Mouse (Mus musculus) cerebellum, adult (tissue): ENCODE measurements around the gene Ovol1.
A peak's percentile ranks its signal among the peaks of the same experiment; 100 is the strongest.

Source experiments
- ATAC-seq: cut with Nextera tagmentation; 2 replicates; pipeline ENCODE4 v1.9.2; 2017; ENCODE audit warnings: mild to moderate bottlenecking, moderate library complexity, mixed read lengths; ENCODE audit not compliant: insufficient number of reproducible peaks, low FRiP score, low TSS enrichment

Gene Ovol1

DNA sequence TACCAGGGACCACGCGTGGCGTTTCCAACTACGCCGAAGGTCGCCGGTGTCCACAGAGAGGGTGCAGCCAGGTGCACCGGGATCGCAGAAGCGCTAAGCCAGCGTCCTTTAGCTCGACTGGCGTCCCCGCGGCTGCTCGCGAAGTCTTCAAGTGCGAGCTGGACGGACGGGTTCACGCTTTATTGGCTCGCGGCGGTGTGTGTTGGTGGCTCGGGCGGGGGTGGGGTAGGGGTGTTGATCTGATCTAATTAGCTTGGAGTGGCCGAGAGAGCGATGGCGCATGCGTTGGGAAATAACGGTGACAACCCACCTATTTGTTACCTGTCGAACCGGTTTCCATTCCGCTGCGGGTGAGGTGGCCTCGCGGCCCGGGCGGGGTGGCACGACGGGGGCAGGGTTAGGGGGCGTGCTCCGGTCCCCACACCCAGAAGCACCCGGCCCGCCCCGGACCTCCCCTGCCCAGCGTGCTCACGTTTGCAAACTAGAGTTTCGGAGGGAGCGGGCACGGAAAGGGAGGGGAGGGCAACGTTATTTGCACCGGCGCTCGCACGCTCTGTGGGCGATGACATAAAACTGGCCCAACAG, at the start of gene Ovol1:
Gene Ovol1, minus strand, starts transcription at position 190 of the 585 bp plus-strand sequence.
- no peak for ATAC-seq

DNA sequence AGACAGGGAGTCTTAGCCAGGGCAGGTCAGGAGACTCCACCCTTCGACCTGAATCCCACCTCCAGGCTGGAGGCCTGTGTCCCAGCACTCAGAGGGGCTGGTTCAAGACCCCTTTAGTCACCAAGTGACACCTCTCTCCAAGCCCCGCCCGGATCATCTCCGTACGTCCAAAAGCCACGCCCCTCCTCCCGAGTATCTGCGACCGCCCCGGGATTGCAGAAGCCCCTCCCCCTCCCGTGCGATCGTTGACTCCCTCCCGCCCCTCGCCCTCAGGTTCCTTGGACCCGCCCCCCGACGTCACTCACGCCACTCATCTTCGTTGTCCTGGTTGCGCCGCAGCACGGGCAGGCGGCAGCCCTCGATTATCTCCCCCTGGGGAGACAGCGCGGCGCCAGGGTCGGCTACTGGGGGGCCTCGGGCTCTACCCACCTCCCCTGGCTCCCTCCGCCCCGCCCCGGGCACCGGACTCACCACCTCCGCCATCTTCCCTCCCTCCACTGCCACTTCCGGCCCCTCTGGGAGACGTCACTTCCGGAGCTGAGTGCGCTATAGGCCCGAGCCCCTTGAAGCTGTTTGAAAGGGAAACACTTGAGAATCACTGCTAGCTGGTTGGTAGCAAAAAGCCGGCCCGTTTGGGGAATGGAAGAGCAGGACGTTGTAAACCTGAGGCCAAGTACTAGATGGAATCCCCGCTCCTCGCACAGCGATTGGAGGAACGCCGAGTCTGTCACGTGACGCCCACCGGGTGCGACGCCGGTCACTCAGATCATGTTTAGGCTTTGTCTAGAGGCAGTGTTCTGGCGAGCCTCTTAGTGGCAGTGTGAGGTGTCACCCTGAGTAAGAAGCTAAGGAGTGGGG, 49.3 kb upstream of the Ovol1 start, which contains the start of gene Kat5:
Gene Kat5, minus strand, starts transcription at position 691 of the 858 bp plus-strand sequence.
- ATAC-seq = peak; percentile 91

DNA sequence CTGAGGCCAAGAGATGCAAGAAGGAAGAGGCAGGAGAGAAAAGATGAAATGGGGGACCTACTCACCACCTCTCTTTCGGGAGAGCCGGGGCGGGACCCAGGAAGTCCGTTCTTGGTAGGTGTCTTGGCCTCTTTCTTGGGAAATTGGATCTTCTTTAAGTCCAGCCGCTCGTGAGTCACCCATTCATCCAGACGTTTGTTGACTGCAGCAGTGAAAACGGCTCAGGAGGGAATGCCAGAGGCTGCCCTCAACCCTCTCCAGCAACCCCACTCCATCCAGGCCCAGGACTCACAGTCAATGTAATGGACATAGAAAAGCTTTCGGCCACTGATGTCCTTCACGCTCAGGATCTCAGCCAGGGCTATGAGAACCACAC, 48.7 kb upstream of the Ovol1 start:
- ATAC-seq = no peak

DNA sequence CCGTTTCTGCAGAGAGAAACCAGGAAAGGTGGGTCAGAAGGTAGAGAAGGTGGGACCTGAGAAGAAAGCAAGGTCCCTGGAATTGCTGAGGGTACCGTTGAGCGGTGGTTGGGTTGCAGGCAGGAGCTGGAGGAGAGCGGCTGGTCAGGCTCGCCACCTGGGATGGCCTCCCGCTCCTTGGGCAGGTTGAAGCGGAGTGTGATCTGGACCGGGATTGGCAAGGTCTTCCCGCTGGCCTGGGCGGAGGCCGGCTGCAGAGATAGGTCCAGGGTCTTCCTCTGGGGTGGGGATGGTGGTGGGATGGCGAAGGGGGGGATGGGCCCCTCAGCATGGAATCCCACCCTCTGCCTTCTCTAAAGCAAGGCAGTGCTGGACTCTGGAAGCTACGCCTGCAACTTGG, 48.3 kb upstream of the Ovol1 start:
- ATAC-seq = no peak

DNA sequence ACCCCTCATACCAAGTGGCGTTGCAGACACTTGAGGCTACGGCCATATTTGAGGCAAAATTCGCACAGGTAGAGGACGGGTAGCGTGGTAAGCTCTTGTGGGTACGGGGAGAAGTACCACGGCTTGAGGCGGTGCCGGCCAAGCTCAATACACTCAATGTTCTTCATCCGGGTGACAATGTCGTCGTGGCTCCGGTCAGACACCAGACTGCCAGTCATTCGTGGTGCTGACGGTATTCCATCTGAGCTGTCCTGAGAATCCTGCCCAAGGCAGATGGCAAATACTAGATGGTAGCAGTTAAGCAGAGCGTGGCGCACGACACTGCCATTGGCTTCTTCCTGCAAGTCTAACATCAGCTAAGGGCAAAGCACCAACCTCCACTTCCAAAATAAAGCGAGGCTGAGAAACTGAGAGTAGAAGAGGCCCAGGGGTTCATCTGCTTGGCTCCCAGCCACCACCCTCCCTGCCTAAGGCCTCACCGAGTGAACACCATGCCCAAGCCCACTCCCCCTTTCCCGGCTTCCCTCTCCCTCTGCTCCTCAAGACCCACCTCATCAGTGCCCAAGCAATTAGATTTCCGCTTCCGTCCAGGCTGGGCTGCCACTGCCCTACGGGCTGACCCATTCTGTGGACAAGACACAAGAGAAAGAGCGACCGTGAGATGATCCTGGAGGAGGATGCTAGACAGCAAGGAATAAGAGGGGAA, 47.4 kb upstream of the Ovol1 start:
- no peak for ATAC-seq

DNA sequence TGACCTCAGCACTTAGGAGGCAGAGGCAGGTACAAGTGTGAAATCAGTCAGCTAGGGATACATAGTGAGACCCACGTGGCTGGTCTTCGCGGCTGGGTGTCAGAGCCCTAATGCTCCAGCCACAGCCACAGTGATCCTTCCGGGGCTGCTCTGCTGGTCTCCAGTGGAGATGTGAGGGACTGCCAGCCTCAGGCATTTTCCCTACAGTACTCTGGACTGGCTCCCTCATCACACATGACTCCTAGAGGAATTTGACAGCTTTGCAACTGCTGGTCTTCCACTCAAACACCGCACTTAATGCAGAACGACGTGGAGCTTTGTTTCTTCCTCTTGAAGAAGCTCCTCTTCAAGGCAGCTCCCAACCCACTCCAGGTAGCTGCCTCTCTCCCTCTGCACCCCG, 45.8 kb upstream of the Ovol1 start:
- no peak for ATAC-seq

DNA sequence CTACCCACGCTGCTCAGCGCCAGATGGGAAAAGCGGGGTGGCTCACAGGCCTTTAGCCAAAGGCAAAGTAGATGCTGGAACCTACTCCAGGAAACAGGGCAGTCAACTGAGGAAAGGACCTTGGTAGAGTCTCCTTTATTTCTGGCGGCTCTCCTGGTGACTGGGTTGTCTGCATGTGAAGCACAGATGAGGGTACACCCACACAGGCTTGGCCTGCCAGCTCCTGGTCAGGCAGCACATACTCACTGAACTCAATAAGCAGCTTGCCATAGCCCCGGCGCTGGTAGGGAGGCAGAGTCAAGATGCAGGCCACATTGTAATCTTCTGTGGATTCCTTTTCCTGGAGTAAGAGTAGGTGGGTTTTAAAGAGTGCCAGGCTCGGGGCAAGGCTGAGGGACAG, 44.7 kb upstream of the Ovol1 start:
- ATAC-seq = no peak

DNA sequence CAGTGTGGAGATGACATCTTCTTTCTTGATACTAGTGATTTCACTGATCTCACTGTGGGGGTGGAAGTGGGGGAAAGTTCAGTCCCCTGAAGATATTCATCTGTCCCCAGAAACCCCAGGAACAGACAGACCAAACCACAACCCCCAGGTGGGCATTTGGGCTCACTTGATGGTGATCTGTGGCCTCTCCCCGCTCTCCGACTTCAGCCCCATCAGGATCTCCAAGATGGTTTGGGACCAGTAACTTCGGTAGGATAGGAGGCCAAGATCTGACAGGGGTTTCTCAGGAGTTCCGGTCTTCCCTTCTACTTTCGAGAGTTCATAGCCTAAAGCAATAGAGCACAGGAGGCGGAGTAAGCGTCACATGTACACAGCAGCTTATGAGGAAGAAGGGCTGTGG, 43.2 kb upstream of the Ovol1 start:
- no peak for ATAC-seq

DNA sequence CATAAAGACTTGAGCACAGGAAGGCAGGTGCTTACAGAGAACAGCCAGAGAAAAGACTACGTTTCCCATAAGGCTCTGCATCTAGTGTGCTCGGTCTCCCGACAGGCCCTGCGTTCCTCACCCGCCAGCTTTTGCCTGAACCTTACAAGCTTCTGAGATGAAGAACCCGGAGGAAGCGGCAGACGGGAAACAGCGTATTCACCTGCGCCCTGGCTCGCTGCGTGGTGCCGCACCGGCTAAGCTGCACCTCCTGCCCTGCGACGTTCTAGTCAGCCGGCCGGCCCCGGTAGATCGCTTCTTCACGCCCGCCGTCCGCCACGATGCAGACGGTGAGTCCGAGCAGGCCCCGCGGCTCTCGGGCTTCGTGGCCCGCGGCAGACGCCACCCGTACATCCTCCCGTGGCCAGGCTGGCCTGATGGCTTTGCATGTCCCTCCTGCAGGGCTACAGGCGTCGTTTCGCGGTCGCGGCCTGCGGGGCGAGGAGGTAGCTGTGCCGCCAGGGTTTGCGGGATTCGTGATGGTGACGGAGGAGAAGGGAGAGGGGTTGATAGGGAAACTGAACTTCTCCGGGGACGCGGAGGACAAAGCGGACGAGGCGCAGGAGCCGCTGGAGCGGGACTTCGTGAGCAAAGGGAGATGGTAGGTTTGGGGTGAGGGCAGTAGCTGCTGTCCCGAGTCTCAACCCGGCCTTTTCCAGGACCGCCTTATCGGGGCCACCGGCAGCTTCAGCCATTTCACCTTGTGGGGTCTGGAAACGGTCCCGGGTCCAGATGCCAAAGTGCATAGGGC, 41.5 kb upstream of the Ovol1 start, which contains the start of gene Rnaseh2c:
Gene Rnaseh2c, plus strand, starts transcription at position 122 of the 790 bp plus-strand sequence.
- peak; percentile 89 for ATAC-seq

DNA sequence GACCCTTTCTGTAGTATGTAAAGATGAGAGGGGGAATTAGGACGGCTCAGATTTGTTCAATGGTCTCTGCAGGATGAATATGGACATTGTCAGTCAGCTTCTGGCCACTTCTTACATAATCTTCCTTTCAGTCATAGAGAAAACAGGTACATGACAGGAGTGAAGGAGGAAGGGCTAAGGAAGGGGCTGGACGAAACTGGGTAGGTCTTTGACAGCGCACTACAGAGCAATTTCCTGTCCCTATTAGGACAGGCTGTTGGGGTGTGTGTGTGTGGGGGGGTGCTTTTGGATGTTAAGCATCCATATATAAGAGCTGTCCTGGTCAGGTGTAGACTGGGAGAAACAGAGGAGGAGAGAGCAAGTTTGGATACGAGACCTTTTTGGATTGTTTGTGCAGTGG, 38.8 kb upstream of the Ovol1 start:
- no peak for ATAC-seq

DNA sequence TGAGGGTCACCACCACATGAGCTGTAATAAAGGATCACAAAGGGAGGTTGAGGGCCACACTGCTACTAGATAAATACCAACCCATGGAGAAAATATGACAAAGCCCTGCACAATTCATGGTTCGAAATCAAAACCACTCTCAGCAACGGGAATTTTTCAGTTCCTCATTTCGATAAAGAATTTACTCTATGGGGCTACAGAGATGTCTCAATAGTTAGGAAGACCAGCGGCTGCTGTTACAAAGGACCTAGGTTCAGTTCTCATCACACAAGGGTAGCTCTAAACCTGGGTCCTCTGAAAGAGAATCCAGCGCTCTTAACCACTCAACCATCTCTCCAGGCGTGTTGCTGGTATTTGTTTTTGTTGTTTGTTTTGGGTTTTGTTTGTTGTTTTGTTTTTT, 31.4 kb upstream of the Ovol1 start:
- no peak for ATAC-seq

DNA sequence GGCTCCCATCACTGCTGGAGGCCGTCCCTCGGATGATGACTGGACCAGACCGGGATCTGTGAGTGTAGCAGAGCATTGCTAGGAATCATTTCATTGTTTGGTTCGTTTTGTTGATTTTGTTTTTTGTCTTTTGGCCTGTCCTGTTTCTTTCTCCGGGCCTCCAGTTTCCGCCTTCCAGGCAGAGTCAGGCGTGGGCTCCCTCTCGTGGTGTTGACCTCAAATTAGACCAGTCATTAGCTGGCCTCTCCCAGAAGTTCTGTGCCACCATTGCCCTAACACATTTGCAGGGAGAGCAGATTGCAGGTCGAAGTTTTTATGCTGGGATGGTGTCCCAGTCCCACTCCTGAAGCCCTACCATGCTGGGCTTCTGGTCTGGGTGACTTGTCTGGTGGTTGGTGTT, 28.7 kb upstream of the Ovol1 start:
- ATAC-seq = no peak

DNA sequence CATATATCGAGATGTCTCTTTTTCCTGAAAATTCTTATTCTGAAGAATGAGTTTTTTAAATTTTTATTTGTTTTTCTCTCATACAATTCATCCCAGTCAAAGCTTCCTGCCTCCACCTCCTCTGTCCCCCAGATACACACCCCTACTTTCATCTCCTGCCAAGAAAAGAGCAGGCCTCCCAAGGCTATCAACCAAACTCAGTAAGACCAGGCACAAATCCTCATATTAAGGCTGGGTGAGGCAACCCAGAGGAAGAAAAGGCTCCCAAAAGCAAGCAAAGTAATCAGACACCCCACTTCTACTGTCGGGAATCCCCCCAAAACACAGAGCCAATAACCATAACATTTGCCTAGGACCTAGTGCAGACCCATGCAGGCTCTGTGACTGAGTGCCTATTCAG, 21.5 kb upstream of the Ovol1 start:
- ATAC-seq = no peak

DNA sequence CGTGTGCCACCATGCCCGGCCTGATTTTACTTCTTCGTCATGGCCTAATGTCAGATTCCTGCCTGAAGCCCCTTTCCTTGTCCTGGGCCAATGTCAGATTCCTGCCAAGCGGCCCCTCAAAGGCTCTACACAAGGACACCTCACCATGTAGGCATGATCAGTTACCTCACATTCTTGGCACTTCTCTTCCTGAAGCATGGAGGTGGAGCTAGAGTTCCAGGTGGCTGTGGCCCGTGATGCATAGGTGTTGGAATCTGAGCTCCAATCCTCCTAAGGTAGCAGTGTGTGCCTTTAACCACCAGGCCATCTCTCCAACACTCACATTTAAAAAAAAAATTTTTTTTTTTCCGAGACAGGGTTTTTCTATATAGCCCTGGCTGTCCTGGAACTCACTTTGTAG, 20.3 kb upstream of the Ovol1 start:
- no peak for ATAC-seq

DNA sequence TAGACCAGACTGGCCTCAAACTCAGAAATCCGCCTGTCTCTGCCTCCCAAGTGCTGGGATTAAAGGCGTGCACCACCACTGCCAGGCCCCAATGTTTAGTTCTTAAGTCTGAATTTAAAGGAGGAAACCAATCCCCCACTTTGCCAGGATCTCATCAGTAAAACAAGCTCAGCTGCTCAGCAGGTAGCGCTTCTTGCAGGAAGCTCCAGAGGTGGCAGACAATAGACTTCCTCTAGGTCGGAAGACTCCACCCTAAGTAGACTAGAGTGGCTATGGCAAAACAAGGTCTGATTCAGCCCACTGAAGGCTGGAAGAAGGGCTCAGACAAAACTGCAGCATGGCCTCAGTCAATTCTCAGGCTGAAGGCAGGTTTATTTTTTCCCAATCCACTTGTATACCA, 19.5 kb upstream of the Ovol1 start:
- no peak for ATAC-seq

DNA sequence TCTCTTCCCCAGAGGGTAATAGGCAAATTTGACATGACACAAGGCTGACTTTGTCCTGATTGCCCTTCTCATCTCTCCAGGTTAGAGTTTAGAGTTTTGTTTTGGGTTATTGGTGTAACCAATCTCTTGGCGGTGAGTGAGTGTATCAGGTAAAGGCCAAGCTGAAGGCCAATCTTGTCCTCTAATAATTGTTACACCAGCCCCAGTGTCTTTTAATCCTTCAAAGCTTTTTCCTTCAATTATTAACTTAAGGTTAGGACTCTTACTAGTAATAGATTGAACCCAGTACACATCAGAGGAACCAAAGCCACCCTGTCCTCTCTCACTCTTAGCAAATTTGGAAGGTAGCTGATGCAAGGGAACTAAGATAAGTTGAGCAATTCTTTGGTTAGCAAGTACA, 14.9 kb upstream of the Ovol1 start:
- ATAC-seq = no peak

DNA sequence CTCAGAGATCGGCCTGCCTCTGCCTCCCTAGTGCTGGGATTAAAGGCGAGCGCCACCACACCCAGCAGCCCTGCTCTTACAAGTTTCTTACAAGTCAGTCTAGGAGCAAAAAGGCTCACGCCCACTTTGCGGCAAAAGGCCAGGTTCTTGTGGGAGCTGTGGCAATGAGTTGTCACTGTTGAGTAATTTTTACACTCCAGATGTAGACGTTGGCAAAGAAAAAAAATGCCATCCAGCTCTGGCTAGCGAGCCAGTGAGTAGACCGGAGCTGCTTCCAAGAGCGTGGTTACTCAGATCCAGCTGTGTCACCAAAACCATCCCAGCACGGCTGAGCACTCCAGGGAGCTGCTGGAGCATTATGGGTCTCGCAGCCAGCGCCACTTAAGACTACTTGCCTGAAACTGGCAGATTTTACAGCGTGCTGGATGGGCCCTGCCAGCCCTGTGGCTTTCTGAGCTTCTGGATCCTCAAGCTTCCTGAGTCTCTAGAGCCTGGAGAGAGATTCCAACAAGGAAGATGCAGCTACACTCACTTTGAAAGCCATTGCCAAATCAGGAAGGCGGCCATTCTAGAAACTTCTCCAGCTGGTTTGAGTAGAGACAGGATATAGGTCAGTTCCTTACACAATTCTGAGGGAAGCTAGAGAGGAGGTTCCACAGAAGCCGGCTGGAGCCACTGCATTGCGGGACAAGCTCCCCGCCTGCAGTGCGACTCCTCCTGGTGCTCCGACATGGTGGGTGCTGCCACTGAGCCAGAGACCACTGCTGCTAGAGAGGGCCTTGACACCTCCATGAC, 12.1 kb upstream of the Ovol1 start:
- no peak for ATAC-seq

DNA sequence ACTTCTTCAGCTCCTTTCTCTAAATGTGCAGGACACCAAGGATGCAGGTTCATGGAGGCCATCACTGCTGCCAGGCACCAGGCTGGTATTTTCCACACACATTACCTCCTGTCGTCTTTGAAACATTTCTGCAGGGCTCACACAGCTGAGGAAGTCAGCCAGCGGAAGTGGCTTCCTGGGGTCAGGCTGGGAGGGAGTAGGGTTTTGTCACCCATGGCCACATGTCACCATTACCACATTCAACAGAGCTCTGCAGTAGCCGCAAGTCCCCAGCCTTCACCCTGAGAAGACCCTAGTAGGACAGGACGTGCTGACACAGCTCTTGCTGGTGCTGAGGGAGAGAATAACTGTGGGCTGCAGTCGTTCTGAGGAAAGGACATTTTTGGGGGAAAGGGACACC, 11.4 kb upstream of the Ovol1 start:
- ATAC-seq = no peak

DNA sequence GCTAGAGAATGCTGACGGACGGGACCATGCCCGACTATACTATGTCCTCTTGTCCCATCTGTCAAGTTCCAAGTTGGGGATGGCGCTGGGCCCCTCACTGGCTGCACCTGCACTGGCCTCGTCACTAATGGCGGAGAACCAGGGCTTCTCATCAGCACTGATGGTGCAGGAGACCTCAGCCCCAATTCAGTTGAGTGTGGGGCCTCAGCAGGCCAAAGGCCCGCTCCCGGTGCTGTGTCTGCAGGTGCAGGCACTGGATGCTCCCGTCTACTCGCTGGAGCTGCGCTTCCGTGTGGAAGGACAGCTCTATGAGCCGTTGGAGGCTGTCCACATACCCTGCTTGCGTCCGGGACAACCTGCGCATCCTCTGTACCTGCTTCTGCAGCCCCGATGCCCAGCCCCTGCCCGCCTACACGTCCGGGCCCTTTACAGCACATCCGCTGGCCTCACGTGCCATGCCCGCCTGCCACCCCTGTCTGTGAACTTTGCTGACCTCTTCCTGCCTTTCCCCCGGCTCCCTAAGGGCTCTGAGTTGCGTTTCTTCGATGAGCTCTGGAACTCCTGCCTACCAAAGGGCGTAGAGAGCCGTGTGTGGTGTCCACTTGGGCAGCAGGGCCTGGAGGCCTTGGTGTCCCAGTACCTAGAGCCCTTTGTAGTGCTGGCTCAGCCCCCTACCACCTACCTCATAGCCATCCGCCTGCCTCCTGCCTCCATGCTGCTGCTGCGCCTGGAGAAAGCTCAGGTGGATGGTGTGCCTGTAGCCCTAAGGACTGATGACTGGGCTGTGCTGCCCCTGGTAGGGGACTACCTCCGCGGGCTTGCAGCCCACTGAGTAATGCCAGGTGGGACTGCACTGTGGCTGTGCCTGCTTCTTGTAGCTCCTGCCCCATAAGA, 10.2 kb upstream of the Ovol1 start:
- no peak for ATAC-seq
